Mouse (Mus musculus): ENCODE measurements around the gene Pim2.

Pim2 gene

GRCm38 (mm10) chrX:7878007-7878419 lies at the start of gene Pim2:
TSS of gene Pim2 (plus strand) at chrX:7878262.
- DNase-seq, result peak; percentile 87

GRCm38 (mm10) chrX:7837146-7837545 lies 40.9 kb upstream of the Pim2 start:
- no peak for DNase-seq

GRCm38 (mm10) chrX:7840842-7841162 lies 37.3 kb upstream of the Pim2 start:
- DNase-seq, result no peak

GRCm38 (mm10) chrX:7841163-7842162 lies 36.6 kb upstream of the Pim2 start, which contains the start of gene Otud5:
TSS of gene Otud5 (plus strand) at chrX:7841364.
- DNase-seq, result peak; percentile 94

- DNase-seq, result peak; percentile 23
Measured at GRCm38 (mm10) chrX:7842318-7842717, 35.7 kb upstream of the Pim2 start.

GRCm38 (mm10) chrX:7847845-7848244 lies 30.2 kb upstream of the Pim2 start:
- no peak for DNase-seq

- peak; percentile 44 for DNase-seq
Measured at GRCm38 (mm10) chrX:7854578-7854977, 23.5 kb upstream of the Pim2 start.

- DNase-seq, result no peak
Measured at GRCm38 (mm10) chrX:7859191-7859753, 18.8 kb upstream of the Pim2 start.

GRCm38 (mm10) chrX:7863181-7863580 lies 14.9 kb upstream of the Pim2 start:
- DNase-seq, result no peak

- no peak for DNase-seq
Measured at GRCm38 (mm10) chrX:7864551-7864950, 13.5 kb upstream of the Pim2 start.

- DNase-seq, result peak; percentile 23
Measured at GRCm38 (mm10) chrX:7865343-7865742, 12.7 kb upstream of the Pim2 start.

GRCm38 (mm10) chrX:7865786-7866185 lies 12.3 kb upstream of the Pim2 start:
- no peak for DNase-seq

- DNase-seq, result no peak
Measured at GRCm38 (mm10) chrX:7867141-7867540, 10.9 kb upstream of the Pim2 start.

- no peak for DNase-seq
Measured at GRCm38 (mm10) chrX:7868506-7868905, 9.6 kb upstream of the Pim2 start.

- no peak for DNase-seq
Measured at GRCm38 (mm10) chrX:7869826-7870225, 8.2 kb upstream of the Pim2 start.

- DNase-seq, result no peak
Measured at GRCm38 (mm10) chrX:7878495-7878894, 433 bp downstream of the Pim2 start.

- DNase-seq, result peak; percentile 51
Measured at GRCm38 (mm10) chrX:7879819-7880218, 1.8 kb downstream of the Pim2 start.

- peak; percentile 62 for DNase-seq
Measured at GRCm38 (mm10) chrX:7883841-7884567, 5.9 kb downstream of the Pim2 start, which contains the start of gene Slc35a2. TSS of gene Slc35a2 (plus strand) at chrX:7884028.

GRCm38 (mm10) chrX:7898211-7898610 lies 20.1 kb downstream of the Pim2 start:
- peak; percentile 8 for DNase-seq

GRCm38 (mm10) chrX:7898880-7899874 lies 21.1 kb downstream of the Pim2 start, which contains the start of the genes Pqbp1 and Timm17b:
TSS of gene Pqbp1 (minus strand) at chrX:7899269.
TSS of gene Timm17b (plus strand) at chrX:7899357.
- DNase-seq, result peak; percentile 84

GRCm38 (mm10) chrX:7904441-7904840 lies 26.4 kb downstream of the Pim2 start:
- no peak for DNase-seq

- DNase-seq, result no peak
Measured at GRCm38 (mm10) chrX:7907735-7908134, 29.7 kb downstream of the Pim2 start, which contains the start of gene Gm10491. TSS of gene Gm10491 (minus strand) at chrX:7907835.

Data from thymus, postnatal 25 days (tissue).